8 mouse cellular contexts compared by ENCODE assay signal in the genomic region with DNA sequence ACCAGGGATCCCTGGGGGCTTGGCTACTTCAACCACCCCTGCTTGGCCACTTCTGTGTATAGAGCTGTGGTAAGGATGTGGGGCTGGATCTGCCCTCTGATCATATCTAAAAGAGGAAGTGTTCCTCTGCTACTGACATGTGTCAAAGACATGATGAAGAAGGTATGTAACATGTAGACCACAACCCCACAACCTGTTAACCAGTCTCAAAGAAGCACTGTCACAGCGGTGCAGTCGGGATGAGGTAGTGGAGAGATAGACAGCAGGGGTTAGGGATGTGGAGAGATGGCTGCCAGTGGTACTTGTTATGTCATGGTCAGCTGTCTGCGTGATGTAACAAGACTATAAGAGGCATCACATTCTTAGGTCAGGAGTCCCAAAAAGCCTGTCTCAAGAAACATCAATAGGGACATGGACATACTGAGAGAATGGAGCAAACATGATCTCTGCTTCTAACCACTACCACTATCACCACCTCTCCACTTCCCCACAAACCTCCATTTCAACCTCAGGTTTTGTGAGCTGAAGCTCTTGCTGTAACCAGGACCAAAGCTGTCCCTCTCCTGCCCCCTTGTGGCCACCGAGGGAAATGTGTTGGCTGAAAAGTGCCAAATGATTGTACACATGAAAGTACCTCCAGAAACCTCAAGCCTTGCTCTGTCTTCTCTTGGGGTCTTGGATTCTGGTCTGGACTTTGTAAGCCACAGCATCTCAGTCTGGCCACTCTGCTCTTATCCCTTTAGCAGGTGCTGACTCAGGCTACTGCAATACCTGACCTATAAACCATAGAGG. TPM values are rescaled to one million over a fixed set of nuclear protein-coding genes. Genes with fewer than 3 reads are reported as not detected.
A peak's percentile ranks its signal among the peaks of the same experiment; 100 is the strongest.
DNase-seq lines count a peak whose midpoint lies in the region; ATAC-seq and TF ChIP-seq lines count a peak whose summit lies in the region.

No protein-coding gene starts in this region.

- ATAC-seq in kidney, embryonic 14.5 days (ENCODE audit: low FRiP score, low TSS enrichment) = peak; percentile 60; the same call in 1 of the 2 replicates
- ATAC-seq in limb, embryonic 14.5 days (ENCODE audit: low FRiP score, low read depth) = peak; percentile 47; the same call in 1 of the 2 replicates

- H3K27ac ChIP-seq in embryonic facial prominence, embryonic 10.5 days (replicated peaks) = no peak overlapping the region
- no peak overlapping the region for H3K27ac ChIP-seq in heart, adult 2 months
- H3K27ac ChIP-seq in kidney, embryonic 14.5 days (ENCODE audit: low read depth, low read length) = no peak overlapping the region
- H3K27ac ChIP-seq in limb, embryonic 14.5 days (replicated peaks; ENCODE audit: low read depth, low read length) = no peak overlapping the region

- no peak overlapping the region for H3K4me2 ChIP-seq in kidney, embryonic 14.5 days (replicated peaks; ENCODE audit: low read depth, low read length)
- no peak overlapping the region for H3K4me2 ChIP-seq in limb, embryonic 14.5 days (replicated peaks; ENCODE audit: low read depth, low read length, severe bottlenecking)

- TF ChIP-seq CTCF in heart, adult 2 months (IDR thresholded peaks at IDR 0.05) = peak; percentile 97

- TF ChIP-seq POLR2A in heart, adult 2 months (IDR thresholded peaks at IDR 0.05; ENCODE audit: insufficient read depth, low read depth, low read length) = no peak
- no peak for TF ChIP-seq POLR2A in limb, embryonic 14.5 days (IDR thresholded peaks at IDR 0.05; ENCODE audit: borderline replicate concordance, extremely low read depth, insufficient read depth, insufficient read length)

- TF ChIP-seq EP300 in heart, adult 2 months (IDR thresholded peaks at IDR 0.05; ENCODE audit: insufficient read depth, low read depth, low read length) = peak; percentile 97

- H3K4me3 ChIP-seq in embryonic facial prominence, embryonic 10.5 days = no peak overlapping the region
- no peak overlapping the region for H3K4me3 ChIP-seq in heart, adult 2 months
- H3K4me3 ChIP-seq in kidney, embryonic 14.5 days (ENCODE audit: low read length) = no peak overlapping the region
- no peak overlapping the region for H3K4me3 ChIP-seq in limb, embryonic 14.5 days (replicated peaks; ENCODE audit: low read length)

- H3K79me2 ChIP-seq in heart, adult 2 months (replicated peaks; ENCODE audit: control insufficient read depth, insufficient read depth, low read length) = no peaks in the 10 kb centered on the region

- H3K36me3 ChIP-seq in embryonic facial prominence, embryonic 10.5 days (replicated peaks) = peaks cover 20% of the 10 kb centered on the region
- no peaks in the 10 kb centered on the region for H3K36me3 ChIP-seq in heart, adult 2 months (ENCODE audit: control insufficient read depth, insufficient read depth, low read length)
- H3K36me3 ChIP-seq in kidney, embryonic 14.5 days (ENCODE audit: control insufficient read depth, insufficient read depth, low read length) = 0 out of 2 replicates have a peak, but pooled peaks cover 3% of the 10 kb centered on the region
- H3K36me3 ChIP-seq in limb, embryonic 14.5 days (ENCODE audit: control insufficient read depth, insufficient read depth, low read length) = peaks cover 8% of the 10 kb centered on the region; the same call in 1 of the 2 replicates

- no peak overlapping the region for H3K9ac ChIP-seq in heart, adult 2 months (ENCODE audit: low read depth, low read length)
- no peak overlapping the region for H3K9ac ChIP-seq in kidney, embryonic 14.5 days (ENCODE audit: low read depth, low read length)
- H3K9ac ChIP-seq in limb, embryonic 14.5 days (ENCODE audit: low read depth, low read length, severe bottlenecking) = no peak overlapping the region

- no peaks in the 10 kb centered on the region for H3K9me3 ChIP-seq in embryonic facial prominence, embryonic 10.5 days
- no peaks in the 10 kb centered on the region for H3K9me3 ChIP-seq in kidney, embryonic 14.5 days (ENCODE audit: control insufficient read depth, low read length)
- H3K9me3 ChIP-seq in limb, embryonic 14.5 days (ENCODE audit: control insufficient read depth, low read length) = no peaks in the 10 kb centered on the region

- intact Hi-C loops in heart, adult 2 months (cut with DNase I) = loop anchor here (1.0 kb wide), 1 partner anchor 195 kb away; the partner anchor contains the start of gene Grk5

- peak; percentile 41 for DNase-seq in 3134 (ENCODE audit: extremely low read depth, insufficient read length, low spot score)
- DNase-seq in adrenal gland, postnatal 14 days = peak; percentile 94
- peak; percentile 88 for DNase-seq in embryonic facial prominence, embryonic 10.5 days (ENCODE audit: low spot score)
- DNase-seq in heart, adult 2 months = peak; percentile 86 to 91
- peak; percentile 83 for DNase-seq in limb, embryonic 14.5 days (ENCODE audit: low spot score)
- DNase-seq in monocyte, adult 2 months (ENCODE audit: low read depth in 1 of 2, low spot score in 2 of 2) = peak; percentile 64 to 86
- peak; percentile 81 to 88 for DNase-seq in spleen, postnatal 36 days (ENCODE audit: low spot score in 2 of 2)

- H3K27me3 ChIP-seq in embryonic facial prominence, embryonic 10.5 days (replicated peaks; ENCODE audit: low read depth, poor library complexity, severe bottlenecking) = no peaks in the 10 kb centered on the region
- no peaks in the 10 kb centered on the region for H3K27me3 ChIP-seq in heart, adult 2 months (ENCODE audit: control insufficient read depth, insufficient read depth, low read length)
- no peaks in the 10 kb centered on the region for H3K27me3 ChIP-seq in kidney, embryonic 14.5 days (ENCODE audit: control insufficient read depth, insufficient read depth, low read length)
- H3K27me3 ChIP-seq in limb, embryonic 14.5 days (ENCODE audit: control insufficient read depth, insufficient read depth, low read length) = no peaks in the 10 kb centered on the region

- WGBS in embryonic facial prominence, embryonic 10.5 days = 49% methylated on average over 4 of the region's 4 CpGs
- WGBS in heart, adult 2 months = 41% methylated on average over 4 of the region's 4 CpGs
- 51% methylated on average over 4 of the region's 4 CpGs for WGBS in kidney, embryonic 14.5 days
- WGBS in limb, embryonic 14.5 days = 54% methylated on average over 4 of the region's 4 CpGs

- no peaks in the 10 kb centered on the region for H3K4me1 ChIP-seq in embryonic facial prominence, embryonic 10.5 days
- peaks cover 2% of the 10 kb centered on the region; the same call in 1 of the 2 replicates for H3K4me1 ChIP-seq in heart, adult 2 months (ENCODE audit: control insufficient read depth, insufficient read depth, low read length)
- no peaks in the 10 kb centered on the region for H3K4me1 ChIP-seq in kidney, embryonic 14.5 days (ENCODE audit: control insufficient read depth, insufficient read depth, low read length)
- H3K4me1 ChIP-seq in limb, embryonic 14.5 days (ENCODE audit: control insufficient read depth, insufficient read depth, low read length) = no peaks in the 10 kb centered on the region

RNA-seq across cellular contexts. Expression of gene Zfp950, which starts 56.3 kb away (rescaled TPM):
- total RNA-seq in adrenal gland, postnatal 14 days (2021) = 25.2 and 26.7 TPM in 2 replicates
- 27.7 and 35.2 TPM in 2 replicates for polyA plus RNA-seq in embryonic facial prominence, embryonic 10.5 days (2016; fragmentation: Nextera tagmentation; extraction: Ambion mirVana)
- 10 to 100 TPM in 1 of 2 experiments, 1 to 10 TPM in 1; 7.3 to 10.5 TPM for total RNA-seq in heart, adult 2 months (2021)
- polyA plus RNA-seq in heart, adult 2 months (2012; rRNA removed) = 4.7 and 10.2 TPM in 2 replicates
- polyA plus RNA-seq in kidney, embryonic 14.5 days (2014; fragmentation: Nextera tagmentation; extraction: Ambion mirVana) = 41.7 and 54.0 TPM in 2 replicates
- polyA plus RNA-seq in limb, embryonic 14.5 days (2012; rRNA removed) = 34.9 and 56.3 TPM in 2 replicates
- 46.2 and 46.4 TPM in 2 replicates for polyA plus RNA-seq in limb, embryonic 14.5 days (2014; fragmentation: Nextera tagmentation; extraction: Ambion mirVana)

Comparison
In these comparisons a context has a peak if more than half of its experiments do, and no peak if none do; other contexts are left out.
1. DNase-seq: peak in every context shown above with its lines; median percentile 94 in adrenal gland, postnatal 14 days; 88 in heart, adult 2 months; 88 in embryonic facial prominence, embryonic 10.5 days; 84 in spleen, postnatal 36 days; 83 in limb, embryonic 14.5 days; 75 in monocyte, adult 2 months; 41 in 3134.